Mouse (Mus musculus): Measurements from ENCODE around the gene Tnk2. TPM values are rescaled to one million over a fixed set of nuclear protein-coding genes. Genes with fewer than 3 reads are reported as not detected.

Tnk2 gene
- polyA plus RNA-seq, 1 experiment: 35.0 TPM

- H3K4me2 ChIP-seq (ENCODE audit: low read depth): peak overlapping the region; percentile 78
- peaks cover 18% of the 10 kb centered on the region for H3K79me2 ChIP-seq (ENCODE audit: control insufficient read depth, insufficient read depth)
- no peak overlapping the region for H3ac ChIP-seq (ENCODE audit: control insufficient read depth, insufficient read length)
- no peaks in the 10 kb centered on the region for H3K36me3 ChIP-seq (ENCODE audit: control insufficient read depth, insufficient read depth)
- H3K4me3 ChIP-seq: peak overlapping the region; percentile 9
- peak in 1 of 3 experiments; percentile 22 for TF ChIP-seq MYOG (IDR thresholded peaks at IDR 0.05; ENCODE audit: control insufficient read depth in 1 of 3, insufficient read depth in 1 of 3, insufficient read length in 2 of 3, low read depth in 2 of 3)
- TF ChIP-seq TCF3 (IDR thresholded peaks at IDR 0.05; ENCODE audit: insufficient read length, low read depth): no peak
- no peak for TF ChIP-seq REST (IDR thresholded peaks at IDR 0.05; ENCODE audit: insufficient read depth, insufficient read length)
- no peak for TF ChIP-seq POLR2AphosphoS2 (IDR thresholded peaks at IDR 0.05; ENCODE audit: insufficient read length, low read depth)
- no peaks in the 10 kb centered on the region for H3K27me3 ChIP-seq (ENCODE audit: control insufficient read depth, insufficient read depth, insufficient read length)
Observed at GRCm38 (mm10) chr16:32661493-32661921, 17.8 kb downstream of the Tnk2 start.

GRCm38 (mm10) chr16:32662372-32662771 is 18.7 kb downstream of the Tnk2 start:
- Histone ChIP-seq H3K4me2 (ENCODE audit: low read depth) (peak overlapping the region; percentile 78), H3K36me3 (ENCODE audit: control insufficient read depth, insufficient read depth) (no peaks in the 10 kb centered on the region), H3K27me3 (ENCODE audit: control insufficient read depth, insufficient read depth, insufficient read length) (no peaks in the 10 kb centered on the region), H3ac (ENCODE audit: control insufficient read depth, insufficient read length) (no peak overlapping the region), H3K79me2 (ENCODE audit: control insufficient read depth, insufficient read depth) (peaks cover 18% of the 10 kb centered on the region), H3K4me3 (no peak overlapping the region)
- no peak for TF ChIP-seq USF1 (IDR thresholded peaks at IDR 0.05; ENCODE audit: low read depth)
- no peak for TF ChIP-seq E2F4 (IDR thresholded peaks at IDR 0.05; ENCODE audit: insufficient read depth)
- TF ChIP-seq REST (IDR thresholded peaks at IDR 0.05; ENCODE audit: insufficient read depth, insufficient read length): no peak
- no peak for TF ChIP-seq SRF (IDR thresholded peaks at IDR 0.05; ENCODE audit: control insufficient read depth, insufficient read length, low read depth)
- TF ChIP-seq TCF12 (IDR thresholded peaks at IDR 0.05; ENCODE audit: insufficient read depth, poor library complexity, severe bottlenecking): no peak
- no peak for TF ChIP-seq MAX (IDR thresholded peaks at IDR 0.05; ENCODE audit: low read depth)
- no peak for TF ChIP-seq MYOG (IDR thresholded peaks at IDR 0.05; ENCODE audit: control insufficient read depth in 1 of 3, insufficient read depth in 1 of 3, insufficient read length in 2 of 3, low read depth in 2 of 3)
- TF ChIP-seq POLR2A (IDR thresholded peaks at IDR 0.05; ENCODE audit: insufficient read length, low read depth): no peak
- TF ChIP-seq POLR2AphosphoS2 (IDR thresholded peaks at IDR 0.05; ENCODE audit: insufficient read length, low read depth): no peak
- no peak for TF ChIP-seq CEBPB (IDR thresholded peaks at IDR 0.05; ENCODE audit: insufficient read depth, poor library complexity, severe bottlenecking)
- TF ChIP-seq TCF3 (IDR thresholded peaks at IDR 0.05; ENCODE audit: insufficient read length, low read depth): no peak
- no peak for TF ChIP-seq MYOD1 (IDR thresholded peaks at IDR 0.05; ENCODE audit: control insufficient read depth in 1 of 3, insufficient read length in 2 of 3, low read depth in 2 of 3)

- H3K4me3 ChIP-seq: no peak overlapping the region
- no peak overlapping the region for H3K4me2 ChIP-seq (ENCODE audit: low read depth)
- H3K36me3 ChIP-seq (ENCODE audit: control insufficient read depth, insufficient read depth): no peaks in the 10 kb centered on the region
- TF ChIP-seq MYOG (IDR thresholded peaks at IDR 0.05; ENCODE audit: control insufficient read depth in 1 of 3, insufficient read depth in 1 of 3, insufficient read length in 2 of 3, low read depth in 2 of 3): peak in 2 of 3 experiments; percentile 16 to 19
- peak in 1 of 3 experiments; percentile 41 for TF ChIP-seq MYOD1 (IDR thresholded peaks at IDR 0.05; ENCODE audit: control insufficient read depth in 1 of 3, insufficient read length in 2 of 3, low read depth in 2 of 3)
- no peak for TF ChIP-seq TCF3 (IDR thresholded peaks at IDR 0.05; ENCODE audit: insufficient read length, low read depth)
- no peak for TF ChIP-seq POLR2AphosphoS2 (IDR thresholded peaks at IDR 0.05; ENCODE audit: insufficient read length, low read depth)
- H3K79me2 ChIP-seq (ENCODE audit: control insufficient read depth, insufficient read depth): peaks cover 10% of the 10 kb centered on the region
- H3K27me3 ChIP-seq (ENCODE audit: control insufficient read depth, insufficient read depth, insufficient read length): no peaks in the 10 kb centered on the region
- no peak overlapping the region for H3ac ChIP-seq (ENCODE audit: control insufficient read depth, insufficient read length)
Observed at GRCm38 (mm10) chr16:32663231-32663858, 19.7 kb downstream of the Tnk2 start.

- Histone ChIP-seq H3ac (ENCODE audit: control insufficient read depth, insufficient read length) (no peak overlapping the region), H3K36me3 (ENCODE audit: control insufficient read depth, insufficient read depth) (no peaks in the 10 kb centered on the region), H3K79me2 (ENCODE audit: control insufficient read depth, insufficient read depth) (peaks cover 9% of the 10 kb centered on the region), H3K4me2 (ENCODE audit: low read depth) (no peak overlapping the region), H3K27me3 (ENCODE audit: control insufficient read depth, insufficient read depth, insufficient read length) (no peaks in the 10 kb centered on the region), H3K4me3 (no peak overlapping the region)
- TF ChIP-seq MYOG (IDR thresholded peaks at IDR 0.05; ENCODE audit: control insufficient read depth in 1 of 3, insufficient read depth in 1 of 3, insufficient read length in 2 of 3, low read depth in 2 of 3) (no peak), CEBPB (IDR thresholded peaks at IDR 0.05; ENCODE audit: insufficient read depth, poor library complexity, severe bottlenecking) (no peak), TCF3 (IDR thresholded peaks at IDR 0.05; ENCODE audit: insufficient read length, low read depth) (no peak), MAX (IDR thresholded peaks at IDR 0.05; ENCODE audit: low read depth) (no peak), MYOD1 (IDR thresholded peaks at IDR 0.05; ENCODE audit: control insufficient read depth in 1 of 3, insufficient read length in 2 of 3, low read depth in 2 of 3) (no peak), TCF12 (IDR thresholded peaks at IDR 0.05; ENCODE audit: insufficient read depth, poor library complexity, severe bottlenecking) (no peak), SRF (IDR thresholded peaks at IDR 0.05; ENCODE audit: control insufficient read depth, insufficient read length, low read depth) (no peak)
Observed at GRCm38 (mm10) chr16:32664211-32664610, 20.5 kb downstream of the Tnk2 start.

GRCm38 (mm10) chr16:32665851-32666665 is 22.4 kb downstream of the Tnk2 start:
- Histone ChIP-seq H3ac (ENCODE audit: control insufficient read depth, insufficient read length) (no peak overlapping the region), H3K4me2 (ENCODE audit: low read depth) (peak overlapping the region; percentile 41), H3K4me3 (no peak overlapping the region), H3K36me3 (ENCODE audit: control insufficient read depth, insufficient read depth) (no peaks in the 10 kb centered on the region), H3K27me3 (ENCODE audit: control insufficient read depth, insufficient read depth, insufficient read length) (no peaks in the 10 kb centered on the region), H3K79me2 (ENCODE audit: control insufficient read depth, insufficient read depth) (peaks cover 9% of the 10 kb centered on the region)
- peak in 1 of 3 experiments; percentile 43 for TF ChIP-seq MYOD1 (IDR thresholded peaks at IDR 0.05; ENCODE audit: control insufficient read depth in 1 of 3, insufficient read length in 2 of 3, low read depth in 2 of 3)
- TF ChIP-seq USF1 (IDR thresholded peaks at IDR 0.05; ENCODE audit: low read depth): no peak
- TF ChIP-seq E2F4 (IDR thresholded peaks at IDR 0.05; ENCODE audit: insufficient read depth): no peak
- peak in 1 of 3 experiments; percentile 15 for TF ChIP-seq MYOG (IDR thresholded peaks at IDR 0.05; ENCODE audit: control insufficient read depth in 1 of 3, insufficient read depth in 1 of 3, insufficient read length in 2 of 3, low read depth in 2 of 3)
- no peak for TF ChIP-seq SRF (IDR thresholded peaks at IDR 0.05; ENCODE audit: control insufficient read depth, insufficient read length, low read depth)

Measured in myocyte (in vitro differentiated cells).